Mouse (Mus musculus) kidney, postnatal 25 days (tissue): ENCODE data around the gene Gm42417.

Experiments
- DNase-seq, 2 experiments: peaks; one replicate each; pipeline ENCODE4 v3.0.0; 2021; ENCODE audit warnings: mixed read lengths in 2 of 2

The Gm42417 gene

DNA sequence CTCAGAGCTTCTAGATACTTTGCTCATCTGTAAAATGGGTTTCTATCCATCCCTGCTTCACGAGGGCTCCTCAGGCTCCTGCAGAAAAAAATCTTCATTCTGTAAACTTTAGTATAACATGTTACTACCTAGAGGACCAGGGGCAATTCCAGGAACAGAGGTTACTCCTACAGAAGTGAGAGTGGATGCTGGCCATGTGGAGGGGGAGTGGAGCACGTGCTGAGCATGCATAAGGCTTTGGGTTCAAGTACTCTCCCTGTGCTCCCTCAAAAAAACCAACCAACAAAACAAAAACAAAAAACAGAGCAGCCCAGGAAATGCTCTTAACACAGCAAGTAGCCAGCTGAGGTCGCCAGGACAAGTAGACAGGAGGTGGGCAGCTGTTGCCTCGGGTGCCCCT lies 24.4 kb upstream of the Gm42417 start:
- no peak for DNase-seq

- DNase-seq, result no peak
These were observed 24.0 kb upstream of the Gm42417 start for GRCm38 (mm10) chr1:36563197-36563596.

DNA sequence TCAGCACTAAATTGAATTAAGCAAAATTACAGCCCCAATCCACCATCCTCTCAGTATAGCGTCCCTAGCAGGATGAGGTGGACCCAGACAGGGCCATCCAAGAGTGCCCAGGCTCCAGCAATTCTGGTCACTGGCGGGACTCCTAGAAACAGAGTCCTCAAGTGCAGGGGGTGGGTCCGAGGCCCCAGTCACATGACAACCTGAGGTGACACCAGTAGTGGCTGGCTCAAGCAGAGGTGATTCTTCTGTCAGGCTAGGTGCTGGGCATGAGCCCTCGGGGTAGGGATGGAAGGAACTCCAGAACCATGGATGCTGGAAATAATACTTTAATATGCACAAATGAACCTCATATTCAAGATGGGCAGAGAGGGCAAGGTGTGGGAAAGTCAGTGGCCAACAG lies 23.2 kb upstream of the Gm42417 start:
- no peak for DNase-seq

- peak; percentile 68 to 85 for DNase-seq
These were observed 21.7 kb upstream of the Gm42417 start for GRCm38 (mm10) chr1:36560903-36561302.

DNA sequence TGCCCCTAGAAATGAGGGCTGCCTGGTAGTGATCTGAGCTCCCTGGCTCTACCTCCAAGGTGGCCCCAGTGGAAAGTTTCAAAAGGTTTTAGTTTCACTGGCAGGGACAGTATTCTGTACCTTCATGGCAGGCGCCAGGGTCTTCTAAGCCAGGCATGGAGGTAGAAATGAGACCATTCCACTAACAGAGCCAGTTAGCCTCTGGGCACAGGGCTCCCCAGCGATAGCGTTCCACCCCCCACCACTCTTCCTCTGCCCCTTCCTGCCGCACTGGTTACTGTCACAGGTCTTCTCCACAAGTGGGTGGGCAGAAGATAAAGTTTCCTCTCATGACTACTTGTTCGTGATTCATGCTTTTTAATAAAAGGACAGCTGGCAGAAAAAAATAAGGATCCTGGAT lies 20.7 kb upstream of the Gm42417 start:
- DNase-seq, result no peak

DNA sequence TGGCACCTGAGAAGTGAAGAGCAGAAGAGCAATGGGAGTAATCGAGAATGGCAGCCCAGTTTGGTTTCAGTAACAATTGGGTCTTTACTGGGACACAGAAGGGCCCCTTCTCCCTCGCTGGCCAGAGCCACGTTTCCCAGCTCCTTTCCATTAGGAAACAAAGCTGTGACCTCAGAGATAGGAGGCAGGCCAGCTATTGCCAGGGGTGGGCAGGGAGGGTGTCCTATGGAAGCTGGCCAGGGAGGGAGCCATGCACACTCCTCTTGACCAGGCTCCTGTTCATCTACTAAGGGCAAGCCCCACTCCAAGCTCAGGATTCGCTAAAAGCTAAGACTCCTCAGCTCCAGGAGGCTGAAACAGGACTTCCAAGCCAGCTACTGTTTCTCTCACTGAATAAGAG lies 20.0 kb upstream of the Gm42417 start:
- peak in 1 of 2 experiments; percentile 45 for DNase-seq

GRCm38 (mm10) chr1:36558031-36558993 lies 19.1 kb upstream of the Gm42417 start, which contains the start of gene Sema4c:
Gene Sema4c, minus strand, starts transcription at chr1:36558349.
- DNase-seq, result peak; percentile 75 to 87

- peak; percentile 87 to 92 for DNase-seq
These were observed 18.3 kb upstream of the Gm42417 start for GRCm38 (mm10) chr1:36557457-36558011.

DNA sequence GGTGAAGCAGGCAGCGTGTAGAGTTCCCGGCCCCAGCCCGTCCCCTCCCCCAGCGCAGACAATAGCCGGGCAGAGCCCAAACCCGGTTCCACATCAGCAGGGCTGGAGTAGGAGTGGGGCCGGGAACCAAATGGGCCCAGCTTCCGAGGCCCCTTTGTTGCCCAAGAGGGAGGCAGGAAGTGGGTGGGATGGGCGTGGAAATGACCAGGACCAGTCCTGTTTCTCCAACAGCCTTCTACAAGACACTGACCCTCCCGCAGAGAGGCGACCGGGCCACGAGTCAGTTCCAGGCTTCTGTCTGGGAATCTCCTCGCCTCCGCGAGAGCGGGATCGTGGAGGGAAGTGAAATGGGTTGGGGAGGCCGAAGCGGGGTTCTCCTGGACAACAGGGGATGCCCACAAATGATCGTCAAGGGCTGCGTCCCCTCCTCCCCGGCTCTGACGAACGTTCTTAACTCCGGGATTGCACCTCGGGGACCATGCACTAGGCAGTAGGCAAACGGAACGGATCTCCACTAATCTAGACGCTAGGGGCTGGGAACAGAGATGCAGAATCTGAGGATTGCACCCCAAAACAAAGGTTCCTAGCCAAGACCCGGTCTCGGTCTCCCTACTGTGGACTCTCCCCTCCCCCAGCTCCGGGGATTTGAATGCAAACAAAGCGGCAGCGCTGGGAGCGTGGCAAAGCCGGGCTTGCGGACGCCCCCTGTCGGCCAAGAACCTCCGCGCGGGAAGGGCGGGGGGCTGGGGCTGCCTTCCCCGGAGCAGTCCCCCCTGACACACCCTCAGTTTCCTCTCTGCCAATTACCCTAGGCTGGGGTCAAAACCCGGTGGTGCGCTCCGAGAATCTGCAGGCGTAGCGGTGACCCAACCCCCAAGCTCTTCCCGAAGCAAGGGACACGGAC lies 17.6 kb upstream of the Gm42417 start:
- DNase-seq, result peak; percentile 91 to 93

DNA sequence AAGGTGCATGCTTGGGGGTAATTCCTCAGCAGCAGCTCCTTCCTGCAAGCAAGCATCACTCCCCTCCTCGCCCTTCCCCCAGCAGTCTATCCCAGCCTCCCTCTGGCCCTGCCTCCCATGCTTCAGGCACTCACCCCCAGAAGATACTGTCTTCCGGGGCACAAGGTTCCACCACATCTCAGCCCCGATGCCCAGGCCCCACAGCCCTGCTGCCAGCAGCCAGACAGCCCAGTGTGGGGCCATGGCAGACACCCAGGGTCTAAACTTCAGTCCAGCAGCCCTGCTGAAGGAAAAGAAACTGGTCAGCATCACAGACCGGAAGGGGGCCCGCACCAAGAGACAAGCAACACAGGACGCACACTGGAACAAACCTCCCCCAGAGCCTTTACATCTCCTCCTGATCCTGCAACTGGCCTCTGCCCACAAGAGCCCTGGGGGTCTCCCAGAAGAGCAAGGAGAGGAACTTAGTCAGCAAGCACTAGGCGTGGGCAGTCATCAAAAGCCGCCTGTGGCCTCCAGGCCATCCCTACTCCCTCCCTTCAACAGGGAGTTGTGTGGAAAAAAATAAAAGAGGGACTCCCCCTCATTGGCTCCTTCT lies 16.7 kb upstream of the Gm42417 start:
- peak in 1 of 2 experiments; percentile 31 for DNase-seq

DNA sequence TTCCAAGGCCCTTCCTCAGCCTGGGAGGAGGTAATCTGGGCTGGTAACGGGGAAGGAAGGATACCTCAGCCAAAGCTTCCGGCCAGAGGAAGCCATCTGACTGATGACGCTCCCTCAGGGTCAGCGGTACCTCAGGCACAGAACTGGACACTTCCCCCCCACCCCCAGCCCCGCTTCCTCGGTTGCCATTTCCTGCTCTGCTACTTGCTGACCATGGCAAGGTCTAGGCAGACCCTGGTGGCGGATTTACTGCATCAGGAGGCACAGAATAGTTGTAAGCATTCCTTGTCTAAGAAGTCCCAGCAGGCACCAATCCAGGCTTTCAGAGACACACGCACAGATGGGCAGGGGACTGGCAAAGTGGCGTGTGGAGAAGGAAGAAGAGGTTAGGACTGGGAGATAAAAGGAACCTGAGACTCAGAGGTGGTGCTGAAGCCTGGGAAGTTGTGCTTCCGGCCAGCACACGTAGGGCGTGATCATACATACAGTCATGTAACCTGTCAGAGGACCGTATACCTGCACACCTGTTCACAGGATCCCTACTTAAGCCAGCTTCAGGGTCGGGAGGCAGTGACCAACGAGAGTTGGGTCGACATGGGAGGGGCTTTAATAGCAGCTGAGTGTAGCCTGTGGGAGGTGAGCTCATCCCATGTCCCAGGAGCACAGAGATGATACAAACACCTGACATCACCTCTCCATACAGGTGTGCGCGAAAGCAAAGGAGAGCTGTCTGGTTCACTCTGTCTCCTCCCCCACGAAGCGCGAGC lies 15.6 kb upstream of the Gm42417 start:
- peak; percentile 57 to 83 for DNase-seq

GRCm38 (mm10) chr1:36552506-36552905 lies 13.3 kb upstream of the Gm42417 start:
- DNase-seq, result no peak

- DNase-seq, result no peak
These were observed 12.7 kb upstream of the Gm42417 start for GRCm38 (mm10) chr1:36551904-36552303.

DNA sequence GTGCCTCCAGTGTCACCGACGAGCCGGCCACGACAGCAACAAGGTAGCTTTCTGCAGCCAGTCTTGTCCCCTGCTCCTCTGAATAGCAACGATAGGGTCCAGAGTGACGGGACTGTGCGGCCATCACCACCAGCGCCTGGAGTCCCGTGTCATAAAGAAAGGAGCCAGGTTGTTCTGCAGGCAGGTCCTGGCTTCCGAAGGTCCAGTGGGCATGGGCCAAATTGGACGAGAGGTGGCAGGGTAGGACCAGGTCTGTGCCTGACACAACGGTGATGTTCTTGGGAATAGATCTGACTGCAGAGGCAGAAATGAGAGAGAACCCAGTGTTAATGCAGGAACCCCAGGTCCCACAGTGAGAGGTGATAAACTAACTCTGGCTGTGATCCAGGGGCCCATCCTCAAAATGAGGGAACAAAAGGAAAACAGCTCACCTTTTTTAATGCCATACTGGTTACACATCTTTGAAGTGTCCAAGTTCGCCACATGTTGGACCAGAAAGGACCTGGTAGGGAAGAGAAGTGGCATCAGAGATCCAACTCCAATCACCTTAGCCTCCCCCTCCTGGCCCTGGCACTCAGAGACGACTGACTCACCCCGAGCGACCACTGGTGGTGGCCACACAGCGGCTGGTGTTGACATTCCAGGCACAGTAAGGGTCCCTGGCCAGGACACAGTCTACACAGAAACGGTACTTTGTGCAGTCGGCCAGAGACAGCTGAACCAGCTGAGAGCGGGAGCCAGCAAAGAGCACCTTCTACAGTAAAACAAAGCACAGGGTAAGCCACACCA lies 11.0 kb upstream of the Gm42417 start:
- DNase-seq, result no peak

DNA sequence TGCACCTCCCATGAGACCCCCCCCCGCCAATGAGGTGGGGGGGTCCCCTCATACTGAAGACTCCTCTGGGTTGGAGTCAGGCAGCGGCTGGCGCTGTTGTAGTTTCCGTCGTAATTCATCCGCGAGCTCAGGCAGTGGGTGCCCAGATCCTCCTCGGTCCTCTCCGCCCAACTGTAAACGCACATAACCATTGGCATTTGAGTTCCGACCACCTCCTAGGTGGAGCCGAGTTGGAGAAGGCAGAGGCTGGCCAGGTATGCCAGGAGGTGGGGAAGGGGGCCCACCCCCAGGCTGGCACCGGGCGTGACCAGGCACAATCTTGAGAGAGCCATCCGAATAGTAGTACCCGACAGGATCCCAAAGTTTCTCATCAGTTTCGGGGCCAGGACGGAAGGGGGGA lies 10.3 kb upstream of the Gm42417 start:
- no peak for DNase-seq

DNA sequence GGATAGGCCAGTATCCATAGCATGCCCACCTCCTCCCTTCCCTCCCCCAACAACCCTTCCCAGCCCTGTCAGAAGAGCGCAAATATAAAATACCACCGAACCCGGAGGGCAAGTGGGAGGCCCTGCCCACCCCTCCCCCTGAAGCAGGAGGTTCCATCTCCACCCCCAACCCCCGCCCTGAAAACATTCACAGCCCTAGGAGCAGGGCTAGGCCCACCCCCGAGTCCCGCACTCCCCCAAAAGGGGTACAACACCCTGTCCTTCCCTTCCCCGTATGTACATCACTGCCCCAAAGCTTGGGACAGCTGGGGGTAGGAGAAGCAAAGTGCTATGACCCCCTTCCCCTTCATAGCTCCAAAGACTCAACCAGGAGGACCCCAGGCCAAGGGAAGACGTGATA lies 9.5 kb upstream of the Gm42417 start:
- DNase-seq, result no peak

GRCm38 (mm10) chr1:36547981-36548598 lies 8.9 kb upstream of the Gm42417 start:
- DNase-seq, result peak; percentile 69 to 74

DNA sequence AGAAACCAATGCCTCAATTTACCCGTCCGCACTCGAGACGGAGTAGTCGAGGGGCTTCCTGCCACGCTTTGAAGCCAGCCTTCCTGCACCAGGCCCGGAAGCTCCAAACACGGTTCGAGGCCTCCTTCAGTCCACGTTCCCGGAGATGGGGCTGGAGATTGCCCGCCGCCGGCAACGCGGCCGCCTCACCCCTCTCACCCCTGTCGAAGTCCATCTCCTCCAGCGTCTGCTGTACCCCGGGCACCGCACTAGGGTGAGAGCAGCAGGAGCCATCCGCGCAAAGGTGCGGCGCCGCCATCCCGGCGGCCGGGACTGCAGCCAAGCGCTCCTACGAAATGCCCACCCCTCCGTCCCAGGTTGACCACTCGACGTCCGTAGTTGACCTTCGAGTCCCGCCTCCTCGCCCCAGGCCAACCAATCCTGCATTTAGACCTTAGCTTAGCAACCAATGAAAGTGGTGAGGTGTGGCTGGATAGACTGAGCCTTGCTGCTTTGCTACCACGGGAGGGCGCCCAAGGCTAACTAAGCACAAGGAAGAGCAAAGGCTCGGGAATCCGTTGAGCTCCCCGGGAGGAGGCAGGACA lies 7.8 kb upstream of the Gm42417 start, which contains the start of gene Ankrd39:
Ankrd39 (minus strand) TSS at position 558 of the 584 bp plus-strand sequence.
- peak; percentile 99 for DNase-seq

- peak in 1 of 2 experiments; percentile 46 for DNase-seq
These were observed 6.8 kb upstream of the Gm42417 start for GRCm38 (mm10) chr1:36545845-36546600.
